Mouse (Mus musculus): ENCODE results near the gene Fam76b. TPM values are rescaled to one million over a fixed set of nuclear protein-coding genes. Genes with fewer than 3 reads are reported as not detected.
"Not testable (repeated sequence)": the region's sequence is repeated elsewhere in the genome, so short reads cannot be mapped to it uniquely, and the experiment has no call there.

Gene Fam76b
- 92.6 and 94.4 TPM in 2 replicates for total RNA-seq (2015; ENCODE audit: low replicate concordance)
- total RNA-seq (2017; ENCODE audit: low replicate concordance): 110 and 139 TPM in 2 replicates

- ATAC-seq (replicated peaks; ENCODE audit: low FRiP score, poor library complexity, severe bottlenecking): peak; percentile 85
These were observed at the start of gene Fam76b for GRCm38 (mm10) chr9:13827406-13828086. Gene Fam76b, plus strand, starts transcription at chr9:13827716.

DNA sequence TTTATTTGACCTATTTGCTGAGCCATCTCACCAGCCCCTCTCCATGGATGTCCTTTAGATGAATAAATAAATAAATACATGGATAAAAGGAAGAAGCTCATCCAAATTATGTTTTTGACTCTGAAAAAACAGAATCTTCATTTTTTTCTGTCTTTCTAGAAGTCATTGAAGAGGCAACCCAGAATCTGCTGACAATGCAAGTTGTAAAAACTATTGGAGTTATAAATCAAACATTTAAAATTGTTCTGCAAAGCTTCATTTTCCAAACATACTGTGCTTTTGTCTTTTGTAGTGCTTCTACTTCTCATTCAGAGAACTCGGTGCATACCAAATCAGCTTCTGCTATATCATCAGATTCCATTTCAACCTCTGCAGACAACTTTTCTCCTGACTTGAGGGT lies 45.5 kb upstream of the Fam76b start:
- ATAC-seq (replicated peaks; ENCODE audit: low FRiP score, poor library complexity, severe bottlenecking): no peak

GRCm38 (mm10) chr9:13790864-13791263 lies 36.7 kb upstream of the Fam76b start:
- ATAC-seq (replicated peaks; ENCODE audit: low FRiP score, poor library complexity, severe bottlenecking): not testable (repeated sequence)

GRCm38 (mm10) chr9:13794302-13794701 lies 33.2 kb upstream of the Fam76b start:
- no peak for ATAC-seq (replicated peaks; ENCODE audit: low FRiP score, poor library complexity, severe bottlenecking)

DNA sequence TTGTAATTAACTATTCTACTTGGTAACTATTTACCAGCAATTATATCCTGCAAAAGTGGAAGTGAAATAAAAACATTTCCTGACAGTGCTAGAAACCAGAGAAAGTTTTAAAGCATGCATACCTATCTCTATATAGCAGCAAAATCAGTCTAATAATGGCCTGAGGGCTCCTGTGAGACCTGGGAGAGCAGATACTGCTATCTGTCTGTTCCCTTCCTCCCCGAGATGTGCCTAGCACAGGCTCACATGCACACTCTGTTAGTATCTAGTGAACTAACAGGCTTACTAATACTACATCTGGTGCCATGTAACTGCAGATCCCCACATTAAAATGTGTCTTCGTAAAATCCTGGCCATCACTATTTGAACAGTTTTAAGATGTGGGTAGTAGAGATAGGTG lies 32.8 kb upstream of the Fam76b start:
- no peak for ATAC-seq (replicated peaks; ENCODE audit: low FRiP score, poor library complexity, severe bottlenecking)

GRCm38 (mm10) chr9:13804480-13804879 lies 23.0 kb upstream of the Fam76b start:
- ATAC-seq (replicated peaks; ENCODE audit: low FRiP score, poor library complexity, severe bottlenecking): no peak

DNA sequence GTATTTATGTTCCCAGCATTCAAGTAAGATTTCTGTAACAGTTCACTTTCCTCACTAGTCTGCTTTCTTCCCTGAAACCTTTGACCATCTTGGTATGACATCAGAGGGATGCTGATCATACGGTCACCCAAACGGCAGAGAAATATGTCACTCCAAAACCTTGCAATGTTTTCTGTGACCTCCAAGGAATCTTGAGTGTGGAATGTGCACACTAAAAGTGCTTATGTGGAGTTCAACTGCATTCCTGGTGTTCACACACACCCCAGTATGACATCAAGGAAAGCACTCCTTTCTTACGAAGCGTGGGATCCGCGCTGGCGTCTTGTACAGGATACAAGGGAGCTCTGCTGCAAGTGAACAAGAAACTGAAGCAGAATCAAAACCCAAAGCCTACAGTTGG lies 20.7 kb upstream of the Fam76b start:
- no peak for ATAC-seq (replicated peaks; ENCODE audit: low FRiP score, poor library complexity, severe bottlenecking)

DNA sequence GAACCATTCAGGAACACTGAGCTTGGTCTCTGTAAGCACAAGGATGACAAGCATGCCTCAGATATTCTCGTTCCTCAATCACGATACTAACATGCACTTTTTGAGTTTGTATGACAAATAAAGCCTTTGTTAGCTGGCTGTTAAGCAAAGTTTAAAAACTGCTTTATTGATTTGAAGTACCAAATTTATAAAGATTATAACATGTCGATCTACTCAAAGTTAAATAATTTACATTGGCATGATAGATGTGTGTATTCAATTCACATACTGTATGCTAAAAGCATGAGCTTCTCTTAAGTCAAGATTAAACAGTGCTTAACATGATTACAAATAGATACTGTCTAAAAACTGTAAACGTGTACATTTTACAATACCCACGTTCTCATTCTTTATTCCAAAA lies 19.9 kb upstream of the Fam76b start:
- ATAC-seq (replicated peaks; ENCODE audit: low FRiP score, poor library complexity, severe bottlenecking): no peak

DNA sequence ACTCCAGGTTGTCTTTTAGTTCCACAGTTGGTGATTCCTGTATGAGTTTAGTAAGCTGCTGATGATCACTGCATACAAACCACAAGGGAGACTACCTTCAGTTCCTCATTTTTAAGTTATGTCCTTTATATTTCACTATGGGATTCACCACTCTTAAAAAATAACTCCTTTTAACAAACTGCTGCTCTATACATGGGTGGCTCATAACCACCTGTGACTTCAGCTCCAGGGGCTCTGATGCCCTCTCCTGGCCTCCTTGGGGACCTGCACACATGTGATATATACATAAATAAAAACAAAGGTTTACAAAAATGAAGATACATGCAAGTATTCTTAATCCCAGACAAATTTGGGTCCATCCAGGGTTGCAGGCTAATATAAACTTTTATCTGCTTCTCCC lies 17.6 kb upstream of the Fam76b start:
- ATAC-seq (replicated peaks; ENCODE audit: low FRiP score, poor library complexity, severe bottlenecking): 0 out of 2 replicates have a peak, but pooled peaks have one; percentile 25

- no peak for ATAC-seq (replicated peaks; ENCODE audit: low FRiP score, poor library complexity, severe bottlenecking)
These were observed 9.1 kb upstream of the Fam76b start for GRCm38 (mm10) chr9:13818369-13818768.

DNA sequence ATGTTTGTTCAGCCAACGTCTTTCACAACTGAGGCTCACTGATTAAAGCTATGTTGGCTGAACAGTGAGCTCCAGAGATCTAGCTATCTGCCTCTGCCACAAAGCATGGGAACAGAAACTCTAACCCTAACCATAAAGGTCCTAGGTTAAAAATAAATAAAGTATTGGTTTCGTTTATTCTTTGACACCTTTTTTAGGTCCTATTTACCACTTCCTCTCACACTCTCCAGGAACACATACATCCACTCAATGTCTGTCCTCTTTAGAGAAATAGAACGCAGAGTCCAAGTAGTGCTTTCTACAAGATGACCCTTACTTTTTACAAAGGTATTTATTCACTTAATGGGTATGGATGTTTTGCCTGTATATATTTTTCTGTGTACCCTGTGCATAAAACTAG lies 6.7 kb upstream of the Fam76b start:
- no peak for ATAC-seq (replicated peaks; ENCODE audit: low FRiP score, poor library complexity, severe bottlenecking)

- ATAC-seq (replicated peaks; ENCODE audit: low FRiP score, poor library complexity, severe bottlenecking): no peak
These were observed 1.6 kb upstream of the Fam76b start for GRCm38 (mm10) chr9:13825896-13826295.

GRCm38 (mm10) chr9:13826391-13826805 lies 1.1 kb upstream of the Fam76b start:
- peak; percentile 36 for ATAC-seq (replicated peaks; ENCODE audit: low FRiP score, poor library complexity, severe bottlenecking)

DNA sequence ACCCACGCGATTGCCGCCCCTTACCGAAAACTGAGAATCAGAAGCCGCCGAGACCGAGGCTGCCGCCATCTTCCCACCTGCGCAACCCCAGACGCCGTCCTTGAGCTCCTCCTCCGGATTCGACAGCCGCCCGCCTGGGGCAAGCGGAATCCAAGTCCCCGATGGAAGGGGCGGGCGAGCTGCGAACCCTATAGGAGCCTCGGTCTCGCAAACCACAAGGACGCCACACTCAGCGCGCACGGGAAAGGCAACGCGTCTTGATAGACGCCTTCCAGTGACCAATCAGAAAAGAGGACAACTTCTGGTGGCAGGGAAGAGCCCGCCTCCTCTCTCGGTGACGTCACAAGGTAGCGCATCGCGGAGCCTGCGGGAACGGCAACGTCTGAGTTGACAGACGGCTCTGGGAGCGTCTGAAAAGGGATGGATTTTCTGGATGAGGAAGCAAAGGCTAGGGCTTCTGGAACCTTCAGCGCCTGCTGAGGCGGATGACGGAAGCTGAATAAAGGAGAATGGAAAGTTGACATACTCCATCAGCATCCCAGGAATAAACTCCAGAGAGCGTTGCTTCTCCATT lies 597 bp upstream of the Fam76b start, which contains the start of gene Cep57:
Cep57 (minus strand) TSS at position 276 of the 574 bp plus-strand sequence.
- peak; percentile 82 for ATAC-seq (replicated peaks; ENCODE audit: low FRiP score, poor library complexity, severe bottlenecking)

GRCm38 (mm10) chr9:13828087-13828441 lies 548 bp downstream of the Fam76b start:
- ATAC-seq (replicated peaks; ENCODE audit: low FRiP score, poor library complexity, severe bottlenecking): peak; percentile 32

DNA sequence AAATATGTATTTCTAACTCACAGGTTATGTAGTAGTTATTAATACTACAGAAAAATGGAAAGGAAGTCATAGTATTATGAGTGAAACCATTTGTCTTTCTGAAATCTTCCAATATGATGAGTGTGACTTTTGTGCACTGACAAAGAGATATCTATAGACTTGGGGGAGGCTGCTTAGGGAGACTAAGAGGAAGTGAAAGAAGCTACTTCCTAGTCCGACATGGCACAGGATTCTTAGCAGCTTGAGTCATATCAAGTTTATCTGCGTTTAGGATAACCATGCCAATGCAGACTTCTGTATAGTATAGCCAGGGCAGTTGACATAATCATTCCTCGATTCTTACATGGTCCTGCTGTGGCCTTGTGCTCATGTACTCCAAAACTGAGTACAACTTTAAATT lies 7.7 kb downstream of the Fam76b start:
- ATAC-seq (replicated peaks; ENCODE audit: low FRiP score, poor library complexity, severe bottlenecking): no peak

GRCm38 (mm10) chr9:13836726-13837125 lies 9.2 kb downstream of the Fam76b start:
- ATAC-seq (replicated peaks; ENCODE audit: low FRiP score, poor library complexity, severe bottlenecking): no peak

DNA sequence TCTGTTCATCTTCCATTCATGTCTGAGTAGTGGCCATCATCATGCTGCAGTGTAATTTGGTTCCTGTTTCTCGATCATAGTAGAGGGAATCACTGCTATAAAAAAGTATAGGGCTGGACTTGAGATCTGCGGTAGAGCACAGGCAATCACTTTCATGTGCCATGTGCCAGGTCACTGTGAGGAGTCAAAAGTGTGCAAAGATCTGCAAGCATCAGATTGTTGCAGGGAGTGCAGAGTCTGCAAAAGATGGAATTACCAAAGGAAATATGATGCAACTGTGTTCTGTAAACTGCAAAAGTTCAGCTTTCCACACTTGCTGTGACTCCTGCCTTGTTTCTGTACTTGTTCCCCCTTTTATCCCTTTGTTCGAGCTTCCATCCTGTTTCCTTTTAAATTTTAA lies 20.1 kb downstream of the Fam76b start:
- ATAC-seq (replicated peaks; ENCODE audit: low FRiP score, poor library complexity, severe bottlenecking): no peak

DNA sequence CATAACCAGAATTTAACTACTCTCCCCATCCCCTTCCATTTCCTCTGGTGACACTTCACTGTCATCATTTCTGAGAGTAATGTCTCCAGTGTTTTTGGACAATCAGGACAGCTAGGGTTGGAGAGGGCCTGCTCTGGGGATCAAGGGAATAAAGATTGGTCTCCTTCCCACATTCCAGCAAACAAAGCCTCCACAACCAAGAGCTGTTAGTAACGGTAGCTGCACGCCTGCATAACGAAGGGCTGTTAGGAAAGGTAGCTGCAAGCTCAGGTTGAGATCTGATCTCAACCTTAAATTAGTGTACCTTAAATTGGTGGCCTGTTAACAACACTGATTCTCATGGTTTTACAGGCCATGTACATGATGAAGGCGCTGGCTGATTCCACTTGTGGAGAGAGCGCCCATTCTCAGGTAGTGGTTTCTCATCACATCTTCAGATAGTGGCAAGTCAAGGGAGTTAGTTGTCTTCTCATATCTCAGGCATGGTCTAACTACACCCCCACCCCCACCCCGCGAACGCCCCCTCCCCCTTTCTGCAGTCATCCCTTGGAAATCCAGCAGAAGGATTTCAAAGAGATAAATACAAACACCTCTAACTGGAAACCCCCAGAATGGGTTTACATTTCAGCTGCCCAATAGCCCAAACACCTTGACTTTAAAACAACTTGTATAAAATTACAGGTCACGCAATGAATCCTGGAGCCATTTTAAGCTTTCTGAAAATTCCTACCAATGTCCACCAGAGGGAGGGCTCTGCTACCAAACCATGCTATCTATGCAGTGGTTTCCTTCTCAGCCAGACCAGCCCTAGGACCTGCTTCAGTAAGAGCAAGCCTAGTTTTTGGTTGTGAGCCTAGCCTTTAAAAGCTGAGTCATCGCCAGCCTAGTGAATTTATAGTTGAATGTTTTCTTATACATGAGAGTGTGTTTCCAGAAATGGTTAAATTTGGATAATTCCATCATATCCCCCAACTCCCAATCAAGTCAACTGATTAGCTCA lies 21.3 kb downstream of the Fam76b start:
- ATAC-seq (replicated peaks; ENCODE audit: low FRiP score, poor library complexity, severe bottlenecking): no peak

DNA sequence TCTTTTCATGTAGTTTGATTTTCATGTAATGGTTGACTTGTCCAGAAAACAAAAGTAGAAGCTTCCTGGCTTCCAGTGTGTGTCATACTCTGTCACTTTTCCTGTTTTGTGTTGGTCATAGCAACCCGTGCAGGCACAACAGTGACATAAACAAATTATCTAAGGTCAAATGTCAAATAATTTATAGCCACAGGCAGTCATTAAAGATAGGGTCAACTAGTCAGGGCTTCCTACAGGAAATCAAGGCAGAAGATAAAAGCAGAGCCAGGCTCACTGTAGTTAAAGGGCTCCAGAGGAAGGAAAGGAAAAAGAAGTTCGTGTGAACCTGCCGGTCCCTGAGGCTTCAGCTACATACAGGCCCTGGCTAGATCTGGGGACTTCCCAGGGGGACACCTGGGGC lies 26.4 kb downstream of the Fam76b start:
- no peak for ATAC-seq (replicated peaks; ENCODE audit: low FRiP score, poor library complexity, severe bottlenecking)
